Mouse (Mus musculus): ENCODE measurements around the gene Rbm8a.

DNA sequence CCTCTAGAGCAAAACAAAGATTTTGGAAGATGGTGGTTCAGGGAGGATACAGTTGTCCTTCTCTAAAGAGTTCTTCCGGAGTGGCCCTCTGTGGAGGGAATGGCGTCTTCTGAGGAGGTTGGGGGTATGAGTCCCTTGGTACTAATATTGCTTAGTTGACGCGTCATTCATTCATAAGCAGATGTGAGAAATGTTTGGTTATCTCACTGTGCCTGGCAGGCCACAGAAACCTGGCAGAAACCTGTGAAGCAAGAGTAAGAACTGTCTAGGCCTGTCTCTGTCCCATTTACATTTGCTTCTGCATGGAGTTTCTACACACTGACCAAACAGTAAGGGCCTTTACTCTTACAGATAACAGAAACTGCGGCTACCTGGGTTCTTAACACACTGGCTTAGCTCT, 41.8 kb downstream of the Rbm8a start:
- TF ChIP-seq TAL1 (IDR thresholded peaks at IDR 0.05; ENCODE audit: low read length) (no peak), GATA1 (IDR thresholded peaks at IDR 0.05; ENCODE audit: low read length) (no peak)
